Mouse (Mus musculus) right cerebral cortex, postnatal 10 days (tissue): Measurements from ENCODE around the gene Myo5a.
A peak's percentile ranks its signal among the peaks of the same experiment; 100 is the strongest.
"Not testable (repeated sequence)": the region's sequence is repeated elsewhere in the genome, so short reads cannot be mapped to it uniquely, and the experiment has no call there.

ENCODE experiments used
- DNase-seq, 2 experiments: peaks; one replicate each; pipeline ENCODE4 v3.0.0; 2021; ENCODE audit warnings: low spot score in 2 of 2

Myo5a gene

GRCm38 (mm10) chr9:75248359-75248758, 177.5 kb downstream of the Myo5a start:
- no peak for DNase-seq

DNA sequence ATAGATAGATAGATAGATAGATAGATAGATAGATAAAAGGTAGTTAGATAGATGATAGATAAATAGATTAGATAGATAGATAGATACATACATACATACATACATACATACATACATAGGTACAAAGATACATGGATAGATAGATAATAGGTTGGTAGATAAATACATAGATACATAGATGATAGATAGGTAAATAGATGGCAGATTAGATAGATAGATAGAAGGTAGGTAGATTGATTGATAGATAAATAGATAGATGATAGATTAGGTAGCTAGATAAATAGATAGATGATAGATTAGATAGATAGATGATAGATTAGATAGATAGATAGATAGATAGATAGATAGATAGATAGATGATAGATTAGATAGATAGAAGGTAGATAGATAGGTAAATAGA, 178.1 kb downstream of the Myo5a start:
- no peak for DNase-seq

- DNase-seq = not testable (repeated sequence)
Observed at GRCm38 (mm10) chr9:75253158-75253557, 182.3 kb downstream of the Myo5a start.

GRCm38 (mm10) chr9:75253766-75254165, 183.0 kb downstream of the Myo5a start:
- DNase-seq = no peak

DNA sequence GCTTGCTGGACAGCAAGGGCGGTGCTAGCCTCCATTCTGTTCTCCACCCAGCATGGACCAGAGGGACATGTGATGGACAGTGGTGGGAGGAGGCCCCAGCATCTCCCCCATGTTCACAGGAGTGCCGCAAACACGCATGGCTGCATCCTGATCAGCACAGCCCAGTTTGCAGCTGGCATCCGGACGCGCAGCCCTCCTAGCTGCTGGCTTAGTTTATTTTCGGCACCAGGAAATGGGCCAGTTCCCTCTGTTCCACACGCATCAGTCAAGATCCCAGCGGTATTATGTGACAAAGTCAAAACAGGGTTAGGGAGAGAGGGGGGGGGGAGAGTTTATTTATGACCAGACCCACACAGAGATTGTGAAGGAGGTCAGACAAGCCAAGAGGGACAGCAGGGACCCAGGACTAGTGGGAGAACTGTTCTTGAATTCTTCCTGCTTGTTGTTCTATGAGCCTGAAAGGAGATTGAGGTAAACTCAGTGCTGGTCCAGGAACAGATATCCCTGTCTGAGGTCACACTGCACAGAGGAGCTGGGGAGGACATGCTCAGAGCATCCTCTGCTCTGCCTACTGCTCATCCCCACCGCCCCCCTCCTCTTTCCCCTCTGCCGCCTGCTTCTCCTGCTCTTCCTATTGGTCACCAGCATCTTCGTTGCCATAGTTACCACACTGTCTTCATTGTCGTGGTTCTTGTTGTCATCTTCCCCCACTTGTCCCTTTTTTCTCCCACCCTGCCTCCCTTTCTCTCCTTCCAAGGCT, 183.6 kb downstream of the Myo5a start:
- peak; percentile 84 to 92 for DNase-seq

DNA sequence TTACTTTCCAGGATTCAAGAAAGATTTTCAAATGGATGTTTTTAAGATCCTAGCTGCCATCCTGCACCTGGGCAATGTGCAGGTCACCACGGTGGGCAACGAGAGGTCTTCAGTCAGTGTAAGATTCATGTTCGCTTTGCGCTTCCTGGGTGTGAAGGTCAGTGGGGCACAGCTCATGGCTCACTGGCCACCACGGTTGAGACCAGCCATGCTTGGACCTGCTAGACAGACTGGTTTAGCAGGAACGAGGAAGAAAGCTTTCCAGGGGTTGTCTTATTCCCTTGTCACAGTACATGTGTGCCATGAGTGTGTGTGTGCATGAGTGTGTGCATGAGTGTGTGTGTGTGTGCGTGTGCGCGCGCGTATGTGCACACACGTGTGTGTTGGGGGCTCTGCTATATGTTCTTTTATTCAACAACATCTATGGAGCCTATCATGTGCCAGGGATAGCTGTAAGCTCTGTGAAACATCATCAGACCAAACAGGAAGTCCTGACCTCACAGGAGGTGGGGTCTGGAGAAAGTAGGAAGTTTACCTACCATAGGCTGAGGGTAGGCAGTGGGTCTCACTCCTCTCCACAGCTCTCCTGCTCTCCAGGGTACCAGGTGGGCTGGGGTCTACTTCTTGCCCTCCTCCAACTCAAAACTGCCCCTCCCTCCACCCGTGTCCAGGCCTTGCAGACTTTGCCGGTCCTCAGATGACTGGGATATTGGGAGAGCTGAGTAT, 185.2 kb downstream of the Myo5a start:
- no peak for DNase-seq

GRCm38 (mm10) chr9:75258792-75259191, 188.0 kb downstream of the Myo5a start:
- DNase-seq = no peak

DNA sequence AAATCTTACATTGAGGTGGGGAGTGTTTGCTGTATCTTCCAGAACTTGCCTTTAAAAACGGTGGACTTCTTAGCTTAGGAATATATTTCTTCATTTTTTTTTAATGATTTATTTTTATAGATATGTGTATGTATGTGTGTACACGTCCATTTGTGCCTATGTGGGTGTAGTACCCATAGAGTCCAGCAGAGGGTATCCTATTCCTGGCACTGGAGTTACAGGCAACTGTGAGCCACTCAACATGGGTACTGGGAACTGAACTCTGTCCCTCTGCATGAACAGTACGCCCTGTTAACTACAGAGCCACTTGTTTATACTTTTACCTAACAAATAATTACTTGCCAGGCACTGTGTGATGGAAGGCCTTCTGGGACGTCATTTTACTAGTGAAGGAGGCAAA, 188.8 kb downstream of the Myo5a start:
- DNase-seq = no peak

- no peak for DNase-seq
Observed at GRCm38 (mm10) chr9:75261332-75261872, 190.6 kb downstream of the Myo5a start.

- DNase-seq = peak in 1 of 2 experiments; percentile 59
Observed at GRCm38 (mm10) chr9:75262235-75262826, 191.5 kb downstream of the Myo5a start.

DNA sequence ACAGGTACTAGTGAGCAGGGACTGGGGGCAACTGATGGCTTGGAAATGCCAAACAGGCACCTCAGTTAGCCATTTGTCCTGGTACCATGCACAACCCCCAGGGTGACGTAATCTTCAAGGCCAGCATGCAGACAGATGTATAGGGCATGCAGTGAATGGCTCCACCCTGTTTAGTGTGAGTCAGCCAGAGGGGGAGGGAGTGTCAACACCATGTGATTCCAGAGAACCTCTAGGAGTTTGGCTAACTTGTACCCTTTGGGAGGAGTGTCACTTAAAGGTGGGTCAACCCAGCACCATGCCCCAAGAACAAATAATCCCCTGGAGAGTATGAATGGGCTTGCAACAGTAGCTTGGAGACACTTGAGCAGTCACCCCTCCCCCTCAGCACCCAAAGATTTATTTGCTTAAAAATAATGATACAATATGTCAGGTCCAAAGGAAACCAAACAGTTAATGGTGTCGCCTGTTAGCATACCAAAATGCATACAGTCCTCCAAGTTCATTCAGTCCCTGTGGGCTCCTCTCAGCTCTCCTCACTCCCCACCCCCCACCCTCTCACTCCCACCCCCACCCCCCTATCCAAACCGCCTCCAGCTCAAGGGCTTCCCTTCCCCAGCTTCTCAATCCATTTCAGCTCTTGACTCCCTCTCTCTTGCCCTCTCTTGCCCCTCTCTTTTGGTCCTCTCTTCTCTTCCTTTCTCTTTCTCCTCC, 193.3 kb downstream of the Myo5a start:
- no peak for DNase-seq

DNA sequence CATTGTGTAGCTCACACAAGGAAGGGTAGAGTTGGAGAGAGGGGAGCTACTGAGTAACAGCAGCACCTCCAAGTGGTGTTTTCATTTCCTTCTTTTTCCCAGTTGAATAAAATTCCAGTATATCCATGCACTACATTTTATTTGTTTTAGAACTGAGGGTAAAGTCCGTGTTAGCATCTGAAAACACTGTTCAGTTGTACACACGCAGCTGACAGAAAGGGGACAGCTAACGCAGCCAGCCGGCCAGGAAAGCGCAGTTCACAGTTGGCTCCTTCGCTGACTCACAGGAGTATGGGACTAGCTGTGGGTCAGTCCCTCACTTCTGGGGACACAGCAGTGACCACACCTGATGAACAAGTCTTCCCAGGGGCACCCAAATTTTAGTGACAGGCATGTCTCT, 196.3 kb downstream of the Myo5a start:
- DNase-seq = no peak

- no peak for DNase-seq
Observed at GRCm38 (mm10) chr9:75270382-75270781, 199.6 kb downstream of the Myo5a start.

- DNase-seq = no peak
Observed at GRCm38 (mm10) chr9:75271539-75271938, 200.7 kb downstream of the Myo5a start.
